Mouse (Mus musculus) liver, embryonic 14 days (tissue): ENCODE data around the gene Usp10. TPM values are rescaled to one million over a fixed set of nuclear protein-coding genes. Genes with fewer than 3 reads are reported as not detected.

Experiments
- polyA plus RNA-seq: library from polyadenylated mRNA; depleted of rRNA; stranded (reverse); fragments of >200 nt; gene quantifications from 2 replicates; pipeline ENCODE4 v1.2.3, GENCODE M21; 2012; rRNA removed

Usp10 gene
- polyA plus RNA-seq, result 38.7 and 49.6 TPM in 2 replicates

GRCm38 (mm10) chr8:119909944-119910546 lies at the start of gene Usp10:
Gene Usp10, plus strand, starts transcription at chr8:119910360.

GRCm38 (mm10) chr8:119861706-119862389 lies 48.3 kb upstream of the Usp10 start, which contains the start of gene Klhl36:
Gene Klhl36, plus strand, starts transcription at chr8:119862266.

GRCm38 (mm10) chr8:119910547-119911257 lies 542 bp downstream of the Usp10 start, which contains the start of gene Gm20388:
Gene Gm20388, plus strand, starts transcription at chr8:119910841.

GRCm38 (mm10) chr8:119992249-119992648 lies 82.1 kb downstream of the Usp10 start, which contains the start of gene Crispld2:
Gene Crispld2, plus strand, starts transcription at chr8:119992438.

Other genes with a start within 250 kb of the Usp10 start
- gene Wfdc1, start 244.0 kb upstream of the Usp10 start, polyA plus RNA-seq, result 0.77 and 1.1 TPM in 2 replicates
- gene Atp2c2, start 210.4 kb upstream of the Usp10 start, polyA plus RNA-seq, result 0.07 and 0.08 TPM in 2 replicates
- 2.6 and 2.9 TPM in 2 replicates for gene Tldc1, start 131.9 kb upstream of the Usp10 start, polyA plus RNA-seq
- 57.7 and 72.9 TPM in 2 replicates for gene Cotl1, start 69.8 kb upstream of the Usp10 start, polyA plus RNA-seq
- 2.6 and 2.7 TPM in 2 replicates for gene Klhl36, start 48.1 kb upstream of the Usp10 start, polyA plus RNA-seq
- gene Gm20388, start 481 bp downstream of the Usp10 start, polyA plus RNA-seq, result 7.1 and 8.4 TPM in 2 replicates
- gene Crispld2, start 82.1 kb downstream of the Usp10 start, polyA plus RNA-seq, result 0.31 and 0.38 TPM in 2 replicates
- gene Zdhhc7, start 191.1 kb downstream of the Usp10 start, polyA plus RNA-seq, result 10.8 and 12.1 TPM in 2 replicates
- gene 6430548M08Rik, start 203.8 kb downstream of the Usp10 start, polyA plus RNA-seq, result 0.80 and 0.96 TPM in 2 replicates